Mouse (Mus musculus): ENCODE measurements around the gene Zbtb12. TPM values are rescaled to one million over a fixed set of nuclear protein-coding genes. Genes with fewer than 3 reads are reported as not detected.

Gene Zbtb12
- polyA plus RNA-seq, 1 experiment from 2014 or later, result 5.8 TPM

DNA sequence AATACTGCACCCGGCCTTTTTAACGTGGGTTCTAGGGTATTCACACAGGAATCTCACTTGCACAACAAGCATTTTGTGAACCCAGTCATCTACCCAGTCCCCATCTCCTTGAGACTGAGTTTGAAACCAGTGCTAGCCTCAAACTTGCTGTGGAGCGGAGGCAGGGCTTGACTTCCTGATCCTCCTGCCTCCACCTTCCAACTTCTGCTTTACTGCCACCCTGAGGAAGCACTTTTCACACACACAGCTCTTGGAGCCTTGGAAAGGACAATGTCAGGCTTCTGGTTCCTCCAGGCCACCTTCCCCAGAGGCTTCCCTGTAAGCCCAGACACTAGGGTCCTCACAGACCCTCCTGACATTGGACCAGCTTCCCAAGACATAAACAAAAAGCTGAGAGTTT lies 4.0 kb downstream of the Zbtb12 start:
- H3K9me3 ChIP-seq (replicated peaks), result no peaks in the 10 kb centered on the region
- H3K4me3 ChIP-seq, result no peak overlapping the region
- no peaks in the 10 kb centered on the region for H3K36me3 ChIP-seq
- H3K4me1 ChIP-seq, result peaks cover 9% of the 10 kb centered on the region
- peaks cover 25% of the 10 kb centered on the region for H3K27me3 ChIP-seq (ENCODE audit: low read depth, poor library complexity, severe bottlenecking)
- WGBS, result 78% methylated on average over 3 of the region's 3 CpGs
- no peak overlapping the region for H3K27ac ChIP-seq (replicated peaks)
- no peak for DNase-seq (ENCODE audit: low spot score)

DNA sequence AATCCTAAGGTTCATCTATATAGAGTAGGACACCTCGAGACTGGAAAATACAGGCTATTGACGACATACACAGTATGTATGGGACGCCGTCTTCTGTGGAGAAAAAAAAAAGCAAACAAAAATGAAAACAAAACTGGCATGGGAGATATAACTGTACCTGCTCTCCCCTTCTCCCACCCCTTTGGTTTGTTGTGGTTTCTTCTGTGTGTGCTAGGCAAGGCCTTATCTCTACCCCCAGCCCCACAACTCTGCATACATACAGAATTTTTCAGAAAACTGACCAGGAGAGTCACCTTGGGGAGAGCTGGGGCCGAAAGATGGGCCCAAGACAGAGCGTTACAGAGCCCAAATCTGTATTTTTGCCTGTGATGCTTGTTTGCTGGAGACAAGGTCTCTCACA lies 5.4 kb downstream of the Zbtb12 start:
- peaks cover 9% of the 10 kb centered on the region for H3K4me1 ChIP-seq
- H3K9me3 ChIP-seq (replicated peaks), result no peaks in the 10 kb centered on the region
- peaks cover 25% of the 10 kb centered on the region for H3K27me3 ChIP-seq (ENCODE audit: low read depth, poor library complexity, severe bottlenecking)
- H3K4me3 ChIP-seq, result no peak overlapping the region
- H3K27ac ChIP-seq (replicated peaks), result no peak overlapping the region
- no peak for DNase-seq (ENCODE audit: low spot score)
- 89% methylated on average over 6 of the region's 6 CpGs for WGBS
- no peaks in the 10 kb centered on the region for H3K36me3 ChIP-seq

DNA sequence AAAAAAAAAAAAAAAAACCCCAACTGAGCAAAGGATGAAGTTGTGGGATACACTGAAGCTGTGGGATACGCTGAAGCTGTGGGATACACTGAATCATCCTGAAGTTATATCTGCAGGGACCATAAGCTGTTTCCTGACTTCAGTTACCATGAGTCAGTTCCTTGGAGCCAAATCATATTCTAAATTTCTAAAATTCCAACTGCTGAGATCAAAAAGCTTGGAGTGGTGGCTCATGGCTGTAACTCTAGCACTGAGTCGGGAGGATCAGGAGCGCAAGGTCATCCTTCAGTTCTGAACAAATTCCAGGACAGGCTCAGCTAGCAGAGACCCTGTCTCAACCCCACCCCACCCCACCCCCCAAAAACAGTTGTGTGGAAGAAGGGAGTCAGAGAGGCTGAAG lies 6.3 kb downstream of the Zbtb12 start:
- no peaks in the 10 kb centered on the region for H3K9me3 ChIP-seq (replicated peaks)
- H3K27ac ChIP-seq (replicated peaks), result no peak overlapping the region
- H3K4me3 ChIP-seq, result no peak overlapping the region
- H3K4me1 ChIP-seq, result peaks cover 9% of the 10 kb centered on the region
- H3K27me3 ChIP-seq (ENCODE audit: low read depth, poor library complexity, severe bottlenecking), result peaks cover 25% of the 10 kb centered on the region
- no peak for DNase-seq (ENCODE audit: low spot score)
- H3K36me3 ChIP-seq, result no peaks in the 10 kb centered on the region
- WGBS, result 81% methylated on average over 3 of the region's 3 CpGs

DNA sequence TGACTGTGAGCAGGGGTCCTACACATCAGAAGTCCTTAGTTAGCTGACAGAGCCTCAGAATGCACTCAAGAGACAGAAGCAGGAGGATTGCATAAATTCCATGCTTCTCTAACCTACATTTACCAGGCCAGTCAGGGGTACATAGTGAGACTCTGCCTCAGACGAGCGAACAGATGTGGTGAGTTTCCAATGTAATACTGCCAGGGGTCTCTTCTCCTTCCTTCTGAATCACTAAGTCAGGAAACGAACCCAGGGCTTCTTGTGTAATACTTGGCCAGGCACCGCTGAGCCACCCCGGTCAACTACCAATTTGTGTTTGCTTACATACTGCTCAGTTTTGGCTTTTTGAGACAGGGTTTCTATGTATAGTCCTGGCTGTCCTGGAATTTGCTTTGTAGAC lies 8.7 kb downstream of the Zbtb12 start:
- H3K36me3 ChIP-seq, result no peaks in the 10 kb centered on the region
- WGBS, result 84% methylated on average over 5 of the region's 5 CpGs

DNA sequence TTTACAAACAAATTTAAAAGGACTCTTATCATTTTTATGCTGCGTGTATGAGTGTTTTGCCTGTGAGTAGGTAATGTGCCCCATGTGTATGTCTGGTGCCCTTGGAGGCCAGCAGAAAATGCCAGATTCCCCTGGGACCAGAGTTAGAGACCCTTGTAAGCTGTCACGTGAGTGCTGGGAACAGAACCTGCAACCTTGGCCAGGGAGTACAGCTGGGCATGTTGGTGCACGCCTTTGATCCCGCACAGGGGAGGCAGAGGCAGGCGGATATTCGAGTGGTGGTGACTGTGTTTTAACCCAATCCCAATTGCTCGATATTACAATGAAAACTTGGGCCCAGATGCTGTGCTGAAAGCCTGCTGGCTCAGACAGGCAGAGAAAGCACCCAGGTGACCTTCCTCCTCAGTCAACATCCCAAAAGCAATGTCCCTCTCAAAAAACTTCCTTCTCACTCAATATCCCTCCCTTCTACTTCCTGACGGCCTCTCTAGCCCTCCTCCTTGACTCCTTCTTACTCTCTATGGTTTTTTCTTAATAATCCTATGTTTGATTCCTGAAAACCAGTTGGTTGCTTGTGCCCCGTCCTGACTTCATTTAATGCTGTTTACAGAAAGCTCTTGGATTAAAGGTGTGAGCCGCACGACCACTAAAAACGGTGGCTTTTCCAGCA lies 10.9 kb downstream of the Zbtb12 start:
- H3K27me3 ChIP-seq (ENCODE audit: low read depth, poor library complexity, severe bottlenecking), result no peaks in the 10 kb centered on the region
- no peak overlapping the region for H3K4me3 ChIP-seq
- H3K4me1 ChIP-seq, result peaks cover 22% of the 10 kb centered on the region
- 89% methylated on average over 12 of the region's 12 CpGs for WGBS
- no peak for DNase-seq (ENCODE audit: low spot score)
- H3K36me3 ChIP-seq, result no peaks in the 10 kb centered on the region
- no peak overlapping the region for H3K27ac ChIP-seq (replicated peaks)
- no peaks in the 10 kb centered on the region for H3K9me3 ChIP-seq (replicated peaks)

More for the DNA sequence above, 8.7 kb downstream of the Zbtb12 start:
- H3K4me1 ChIP-seq, result peaks cover under 1% of the 10 kb centered on the region; the same call in 1 of the 2 replicates
- H3K9me3 ChIP-seq (replicated peaks), result no peaks in the 10 kb centered on the region
- peaks cover 8% of the 10 kb centered on the region; the same call in 1 of the 2 replicates for H3K27me3 ChIP-seq (ENCODE audit: low read depth, poor library complexity, severe bottlenecking)
- no peak overlapping the region for H3K27ac ChIP-seq (replicated peaks)
- H3K4me3 ChIP-seq, result no peak overlapping the region
- DNase-seq (ENCODE audit: low spot score), result no peak

DNA sequence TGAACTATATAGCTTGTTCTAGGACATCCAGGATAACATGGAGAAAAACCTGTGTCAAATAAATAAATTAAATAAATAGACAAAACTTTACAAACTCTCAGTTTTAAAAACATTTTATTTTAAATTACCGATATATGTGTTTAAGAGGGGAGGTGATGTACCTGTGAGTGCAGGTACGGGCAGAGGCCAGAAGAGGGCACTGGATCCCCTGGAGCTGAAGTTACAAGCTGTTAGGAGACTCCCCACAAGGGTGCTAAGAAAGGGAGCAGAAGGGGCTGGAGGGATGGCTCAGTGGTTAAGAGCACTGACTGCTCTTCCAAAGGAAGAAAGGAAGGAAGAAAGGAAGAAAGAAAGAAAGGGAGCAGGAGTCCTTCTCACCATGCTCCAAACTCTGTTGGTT lies 12.1 kb downstream of the Zbtb12 start:
- Histone ChIP-seq H3K27me3 (ENCODE audit: low read depth, poor library complexity, severe bottlenecking) (no peaks in the 10 kb centered on the region), H3K27ac (replicated peaks) (no peak overlapping the region), H3K4me1 (peaks cover 33% of the 10 kb centered on the region), H3K4me3 (no peak overlapping the region), H3K36me3 (peaks cover 11% of the 10 kb centered on the region), H3K9me3 (replicated peaks) (peaks cover 6% of the 10 kb centered on the region; the same call in 1 of the 2 replicates)
- no peak for DNase-seq (ENCODE audit: low spot score)
- WGBS, result 92% methylated on average over 2 of the region's 2 CpGs

DNA sequence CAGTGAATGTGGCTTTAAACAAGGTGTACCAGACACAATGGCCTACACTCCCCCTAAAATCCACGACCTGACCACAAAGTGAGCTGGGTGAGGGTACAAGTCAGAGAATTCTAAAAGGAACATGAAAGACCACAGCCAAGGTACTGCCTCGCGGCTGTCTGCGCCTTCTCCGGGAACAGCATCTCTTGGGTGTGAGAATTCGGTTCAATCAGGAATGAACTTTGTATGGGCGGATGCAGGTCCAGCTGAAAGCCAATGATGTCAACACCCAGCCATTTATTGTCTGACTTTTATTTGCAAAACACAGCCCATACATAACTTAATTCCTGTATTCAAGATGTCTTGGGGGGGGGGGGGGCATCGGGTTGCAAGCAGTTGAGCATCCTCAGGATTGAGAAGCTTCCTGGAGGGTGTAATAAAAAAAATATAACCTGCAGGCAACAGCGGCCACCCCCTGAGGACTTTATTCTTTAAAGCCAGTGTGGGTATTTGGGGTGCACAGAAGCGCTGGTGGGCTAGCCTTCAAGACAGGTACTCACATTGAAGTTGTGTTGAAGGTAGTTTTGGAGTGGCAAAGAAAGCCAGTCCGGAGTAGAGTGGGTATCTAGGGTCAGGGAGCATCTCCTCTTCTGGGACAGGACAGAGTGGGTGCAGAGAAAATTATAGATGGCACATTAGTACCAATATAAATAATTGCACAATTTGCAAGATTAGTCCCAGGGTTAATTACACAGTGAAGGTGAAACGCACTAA lies 14.0 kb downstream of the Zbtb12 start:
- no peak for DNase-seq (ENCODE audit: low spot score)
- H3K4me1 ChIP-seq, result peaks cover 49% of the 10 kb centered on the region
- H3K9me3 ChIP-seq (replicated peaks), result peaks cover 7% of the 10 kb centered on the region; the same call in 1 of the 2 replicates
- no peaks in the 10 kb centered on the region for H3K27me3 ChIP-seq (ENCODE audit: low read depth, poor library complexity, severe bottlenecking)
- H3K36me3 ChIP-seq, result peaks cover 16% of the 10 kb centered on the region
- peak overlapping the region; percentile 98 for H3K27ac ChIP-seq (replicated peaks)
- peak overlapping the region; percentile 100 for H3K4me3 ChIP-seq
- 76% methylated on average over 12 of the region's 12 CpGs for WGBS

DNA sequence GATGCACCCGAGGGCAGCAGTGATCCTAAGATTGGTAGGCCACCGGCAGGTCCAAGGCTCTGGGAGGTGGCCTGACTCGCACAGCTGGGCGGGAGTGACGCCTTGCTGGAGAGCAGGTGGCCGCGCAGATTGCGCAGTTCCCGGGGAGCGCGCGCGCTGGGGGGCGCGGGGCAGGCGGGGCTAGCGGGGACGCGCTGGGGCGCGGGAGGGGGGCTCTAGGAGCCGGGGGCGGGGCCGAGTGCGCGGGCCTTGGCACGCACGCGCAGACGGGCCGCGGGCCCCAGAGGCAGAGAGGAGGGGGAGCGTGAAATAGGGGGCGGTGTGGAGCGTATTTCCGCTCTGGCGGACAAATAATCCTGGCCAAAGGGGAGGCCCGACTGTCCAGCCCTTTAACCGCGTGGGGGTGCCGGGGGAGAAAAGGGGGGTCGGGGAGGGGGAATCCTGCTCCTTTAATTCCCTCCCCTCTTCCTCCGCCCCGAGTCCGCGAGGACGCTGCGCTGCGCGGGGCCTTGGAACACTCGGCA lies 14.9 kb downstream of the Zbtb12 start:
- DNase-seq (ENCODE audit: low spot score), result peak; percentile 96
- under 1% methylated on average over 39 of the region's 51 CpGs for WGBS
- peaks cover 51% of the 10 kb centered on the region for H3K4me1 ChIP-seq
- H3K9me3 ChIP-seq (replicated peaks), result peaks cover 7% of the 10 kb centered on the region; the same call in 1 of the 2 replicates
- peak overlapping the region; percentile 98 for H3K27ac ChIP-seq (replicated peaks)
- peaks cover 16% of the 10 kb centered on the region for H3K36me3 ChIP-seq
- peak overlapping the region; percentile 100 for H3K4me3 ChIP-seq
- H3K27me3 ChIP-seq (ENCODE audit: low read depth, poor library complexity, severe bottlenecking), result no peaks in the 10 kb centered on the region

DNA sequence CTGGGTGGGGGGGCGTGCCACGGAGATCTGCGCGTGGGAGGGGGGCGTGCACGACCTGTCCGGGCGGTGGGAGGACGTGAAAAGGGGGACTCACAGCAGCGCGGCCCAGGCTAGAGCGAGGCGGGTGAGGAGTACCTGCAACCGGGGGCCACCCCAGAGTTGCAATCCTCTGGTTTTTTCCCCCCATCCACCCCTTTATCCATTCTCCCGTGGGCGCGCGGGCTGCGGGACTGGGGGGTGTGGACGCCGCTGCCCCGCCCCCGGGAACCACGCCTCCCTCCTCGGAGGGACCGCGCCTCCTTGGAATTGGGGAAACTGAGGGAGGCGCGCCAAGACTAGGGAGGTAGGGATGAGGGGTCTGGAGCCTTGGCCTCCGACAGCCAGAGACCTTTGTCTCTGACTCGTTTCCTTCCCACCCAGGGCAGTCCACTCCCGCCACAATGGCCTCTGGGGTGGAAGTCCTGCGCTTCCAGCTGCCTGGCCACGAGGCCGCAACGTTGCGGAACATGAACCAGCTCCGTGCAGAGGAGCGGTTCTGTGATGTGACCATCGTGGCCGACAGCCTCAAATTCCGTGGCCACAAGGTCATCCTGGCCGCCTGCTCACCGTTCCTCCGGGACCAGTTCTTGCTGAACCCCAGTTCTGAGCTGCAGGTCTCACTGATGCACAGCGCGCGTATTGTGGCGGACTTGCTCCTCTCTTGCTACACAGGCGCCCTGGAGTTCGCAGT lies 15.7 kb downstream of the Zbtb12 start:
- Histone ChIP-seq H3K27ac (replicated peaks) (peak overlapping the region; percentile 98), H3K4me1 (peaks cover 59% of the 10 kb centered on the region)
- WGBS, result 9% methylated on average over 51 of the region's 51 CpGs

DNA sequence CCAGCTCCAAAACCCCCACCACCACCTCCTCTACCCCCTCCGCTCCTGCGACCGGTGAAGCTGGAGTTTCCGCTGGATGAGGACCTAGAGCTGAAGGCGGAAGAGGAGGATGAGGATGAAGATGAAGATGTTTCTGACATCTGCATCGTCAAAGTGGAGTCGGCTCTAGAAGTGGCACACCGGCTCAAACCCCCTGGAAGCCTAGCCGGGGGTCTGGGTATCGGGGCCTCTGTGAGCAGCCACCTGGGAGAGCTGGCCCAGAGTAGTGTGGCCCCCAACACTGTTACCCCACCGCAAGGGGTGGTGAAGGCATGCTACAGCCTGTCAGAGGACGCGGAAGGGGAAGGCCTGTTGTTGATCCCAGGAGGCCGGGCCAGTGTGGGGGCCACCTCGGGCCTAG lies 16.4 kb downstream of the Zbtb12 start:
- Histone ChIP-seq H3K27ac (replicated peaks) (peak overlapping the region; percentile 98), H3K9me3 (replicated peaks) (peaks cover 7% of the 10 kb centered on the region; the same call in 1 of the 2 replicates), H3K27me3 (ENCODE audit: low read depth, poor library complexity, severe bottlenecking) (no peaks in the 10 kb centered on the region), H3K4me3 (peak overlapping the region; percentile 100), H3K4me1 (peaks cover 66% of the 10 kb centered on the region), H3K36me3 (peaks cover 20% of the 10 kb centered on the region)
- WGBS, result 94% methylated on average over 15 of the region's 15 CpGs
- no peak for DNase-seq (ENCODE audit: low spot score)

More for the DNA sequence above, 15.7 kb downstream of the Zbtb12 start:
- peak; percentile 53 for DNase-seq (ENCODE audit: low spot score)
- H3K36me3 ChIP-seq, result peaks cover 16% of the 10 kb centered on the region
- H3K27me3 ChIP-seq (ENCODE audit: low read depth, poor library complexity, severe bottlenecking), result no peaks in the 10 kb centered on the region
- H3K9me3 ChIP-seq (replicated peaks), result peaks cover 7% of the 10 kb centered on the region; the same call in 1 of the 2 replicates
- H3K4me3 ChIP-seq, result peak overlapping the region; percentile 100

DNA sequence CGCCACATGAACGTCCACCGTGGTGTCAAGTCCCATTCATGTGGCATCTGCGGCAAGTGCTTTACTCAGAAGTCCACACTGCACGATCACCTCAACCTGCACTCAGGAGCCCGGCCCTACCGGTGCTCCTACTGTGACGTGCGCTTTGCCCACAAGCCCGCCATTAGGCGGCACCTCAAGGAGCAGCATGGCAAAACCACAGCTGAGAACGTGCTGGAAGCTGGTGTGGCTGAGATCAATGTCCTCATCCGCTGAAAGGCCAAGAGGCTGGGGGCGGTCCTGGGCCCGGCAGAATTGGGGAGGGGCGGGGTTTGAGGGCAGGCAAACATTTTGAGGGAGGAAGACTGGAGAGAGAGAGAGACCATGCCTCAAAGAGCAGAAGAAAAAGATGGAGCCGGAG lies 17.1 kb downstream of the Zbtb12 start:
- Histone ChIP-seq H3K27ac (replicated peaks) (peak overlapping the region; percentile 98), H3K27me3 (ENCODE audit: low read depth, poor library complexity, severe bottlenecking) (no peaks in the 10 kb centered on the region), H3K9me3 (replicated peaks) (peaks cover 7% of the 10 kb centered on the region; the same call in 1 of the 2 replicates), H3K36me3 (peaks cover 27% of the 10 kb centered on the region), H3K4me1 (peaks cover 67% of the 10 kb centered on the region), H3K4me3 (peak overlapping the region; percentile 100)
- DNase-seq (ENCODE audit: low spot score), result no peak
- WGBS, result 87% methylated on average over 17 of the region's 17 CpGs

DNA sequence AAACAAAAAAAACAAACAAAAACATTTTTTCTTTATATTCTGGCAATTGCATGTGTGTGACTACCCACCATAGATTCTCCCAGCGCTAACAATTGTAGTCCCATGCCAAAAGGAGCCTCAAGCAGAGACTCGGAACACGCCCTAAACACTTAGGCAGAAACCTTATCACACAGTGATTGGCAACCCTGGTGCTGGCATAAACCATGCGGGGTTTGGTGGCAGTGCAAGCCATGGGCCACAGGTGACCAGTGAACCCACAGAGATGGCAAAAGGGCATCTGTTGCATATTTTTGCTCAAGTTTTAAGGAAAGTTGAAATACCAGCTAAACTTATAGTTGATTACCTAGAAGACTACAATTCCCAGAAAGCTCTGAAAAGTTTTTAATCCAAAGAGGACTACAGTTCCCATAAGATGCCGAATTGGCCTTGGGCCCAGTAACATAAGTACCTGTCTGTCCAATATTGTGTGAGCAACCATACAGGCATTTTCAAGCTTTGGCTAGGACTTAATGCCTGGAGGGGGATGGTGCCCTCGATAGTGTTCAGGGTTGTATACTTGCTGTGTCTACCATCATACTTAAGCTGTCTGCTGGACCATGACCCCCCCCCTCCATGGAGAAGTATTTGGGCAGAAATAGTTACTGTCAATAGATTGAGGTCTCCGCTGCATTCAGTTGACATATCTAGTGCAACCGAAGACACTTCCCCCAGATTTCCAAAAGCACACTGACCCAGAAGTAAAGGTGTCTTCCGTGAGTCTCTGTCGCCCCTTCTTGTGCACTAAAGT lies 18.3 kb downstream of the Zbtb12 start:
- peaks cover 7% of the 10 kb centered on the region; the same call in 1 of the 2 replicates for H3K9me3 ChIP-seq (replicated peaks)
- H3K4me3 ChIP-seq, result peak overlapping the region; percentile 100
- WGBS, result 27% methylated on average over 10 of the region's 10 CpGs
- peaks cover 67% of the 10 kb centered on the region for H3K4me1 ChIP-seq
- H3K36me3 ChIP-seq, result peaks cover 37% of the 10 kb centered on the region
- peak overlapping the region; percentile 99 for H3K27ac ChIP-seq (replicated peaks)
- no peak for DNase-seq (ENCODE audit: low spot score)
- H3K27me3 ChIP-seq (ENCODE audit: low read depth, poor library complexity, severe bottlenecking), result no peaks in the 10 kb centered on the region
